Mouse (Mus musculus): Measurements from ENCODE around the gene 1700067K01Rik.

DNA sequence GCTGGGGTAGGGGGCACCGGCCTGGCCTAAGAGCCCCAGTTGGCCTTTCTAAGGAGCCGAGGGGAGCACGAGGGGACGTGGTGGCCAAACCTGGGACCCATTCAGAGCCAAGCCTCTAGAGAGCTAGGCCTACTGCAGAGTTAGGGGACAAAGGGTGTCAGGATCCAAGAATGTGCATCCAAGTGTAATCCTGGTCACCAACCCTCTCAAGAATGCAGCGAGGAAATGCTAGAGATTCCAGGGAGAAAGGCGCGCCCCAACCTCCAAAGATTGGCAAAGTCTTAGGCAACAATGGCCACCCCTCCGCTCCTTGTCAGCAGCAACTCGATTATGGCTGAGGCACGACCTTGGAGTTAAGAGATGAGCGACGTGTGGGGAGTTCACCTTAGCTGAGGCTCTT is 20.3 kb downstream of the 1700067K01Rik start:
- no peak for TF ChIP-seq CTCF (IDR thresholded peaks at IDR 0.05; ENCODE audit: borderline replicate concordance, insufficient read depth, low read length)
- TF ChIP-seq POLR2A (IDR thresholded peaks at IDR 0.05; ENCODE audit: low read depth, low read length): no peak
